Mouse (Mus musculus): Measurements from ENCODE around the gene Naa38.

DNA sequence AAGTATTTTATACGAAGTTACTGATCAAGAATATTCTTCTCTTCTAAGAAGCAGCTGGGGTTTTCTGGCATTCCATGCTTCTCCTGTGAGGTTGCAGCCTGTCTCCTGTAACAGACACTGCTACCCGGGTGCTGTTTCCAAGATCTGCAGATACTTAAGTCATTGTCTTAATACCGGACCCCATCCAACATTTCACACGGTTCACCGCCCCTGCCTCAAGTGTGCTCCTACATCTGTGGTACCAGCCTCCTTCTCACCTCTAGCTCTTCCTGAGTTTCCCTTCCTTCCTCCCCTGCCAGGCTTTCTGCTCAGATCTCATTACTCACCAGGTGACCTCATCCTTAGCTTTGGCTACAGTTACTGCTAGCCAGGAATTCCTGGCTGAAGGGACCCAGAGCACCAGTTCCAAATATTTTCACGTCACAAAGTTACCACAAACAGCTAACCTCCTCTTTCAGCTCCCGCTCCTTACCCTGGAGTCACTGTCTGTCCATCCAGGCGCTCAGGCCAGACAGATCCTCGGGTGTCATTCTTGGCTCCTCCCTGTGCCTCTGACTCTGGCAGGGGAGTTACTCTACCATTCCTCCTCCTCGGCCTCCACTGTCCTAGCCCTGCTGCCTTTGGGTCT lies 12.7 kb upstream of the Naa38 start:
- TF ChIP-seq CTCF (IDR thresholded peaks at IDR 0.05; ENCODE audit: control insufficient read depth, insufficient read depth, low read length) = no peak
- TF ChIP-seq POLR2A (IDR thresholded peaks at IDR 0.05; ENCODE audit: borderline replicate concordance, control insufficient read depth, low read depth, low read length) = no peak
